In the genomic region with DNA sequence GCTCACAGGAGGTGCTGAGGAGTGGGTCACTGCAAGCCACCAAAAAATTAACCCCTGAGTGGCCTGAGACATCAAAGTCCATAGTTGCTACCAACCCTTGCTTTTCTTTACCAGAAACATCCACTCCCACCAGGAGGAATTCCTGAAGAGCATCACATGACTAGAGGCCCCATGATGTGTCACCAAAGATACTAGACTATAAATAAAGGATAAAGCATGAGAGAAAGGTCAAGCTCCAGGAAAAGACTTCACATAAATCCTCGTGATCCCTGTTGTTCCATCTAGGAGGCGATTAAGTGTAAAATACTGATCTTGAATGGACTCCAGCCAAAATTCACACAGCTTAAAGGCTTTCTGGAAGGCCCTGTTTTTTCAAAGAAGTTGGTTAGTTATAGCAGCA, we compare ENCODE assay signal across 21 mouse cellular contexts.
DNase-seq lines count a peak whose midpoint lies in the region; ATAC-seq and TF ChIP-seq lines count a peak whose summit lies in the region.
"Had no signal": no experiment of that assay in that cellular context is flagged by ENCODE, and none has a peak within 500 bp of the region (broad histone marks: within the 10 kb centered on the region; RNA-seq: fewer than 3 reads in every experiment).

No protein-coding gene starts in this region.

- no peak overlapping the region for H3K4me3 ChIP-seq in heart, postnatal 0 days (ENCODE audit: low read depth, low read length)
- H3K4me3 ChIP-seq in heart, embryonic 11.5 days (ENCODE audit: low read depth, low read length), result no peak overlapping the region
- H3K4me3 ChIP-seq in kidney, embryonic 14.5 days (ENCODE audit: low read length), result no peak overlapping the region
- H3K4me3 ChIP-seq: embryonic facial prominence, embryonic 10.5 days; erythroblast, embryonic 14.5 days; forebrain, embryonic 10.5 days; hindbrain, embryonic 13.5 days had no signal

- H3K4me2 ChIP-seq in heart, postnatal 0 days (ENCODE audit: low read depth, low read length), result no peak overlapping the region
- H3K4me2 ChIP-seq in heart, embryonic 11.5 days, result no peak overlapping the region
- no peak overlapping the region for H3K4me2 ChIP-seq in kidney, embryonic 14.5 days (replicated peaks; ENCODE audit: low read depth, low read length)
- H3K4me2 ChIP-seq: hindbrain, embryonic 13.5 days had no signal

- TF ChIP-seq CTCF in heart, postnatal 0 days (IDR thresholded peaks at IDR 0.05; ENCODE audit: low read depth), result no peak
- no peak for TF ChIP-seq CTCF in Patski (IDR thresholded peaks at IDR 0.05)
- no peak for TF ChIP-seq CTCF in brain, embryonic 14.5 days (IDR thresholded peaks at IDR 0.05; ENCODE audit: borderline replicate concordance, extremely low read depth, insufficient read depth, insufficient read length)

- CTCF ChIA-PET in Patski (lab: Charles Lee), result no interaction called here

- H3K4me1 ChIP-seq in heart, postnatal 0 days (ENCODE audit: control insufficient read depth, insufficient read depth), result peaks cover 11% of the 10 kb centered on the region; the same call in 1 of the 2 replicates
- peaks cover 5% of the 10 kb centered on the region; the same call in 1 of the 2 replicates for H3K4me1 ChIP-seq in heart, embryonic 11.5 days (ENCODE audit: control insufficient read depth, insufficient read depth, low read length)
- H3K4me1 ChIP-seq in kidney, embryonic 14.5 days (ENCODE audit: control insufficient read depth, insufficient read depth, low read length), result no peaks in the 10 kb centered on the region
- H3K4me1 ChIP-seq: embryonic facial prominence, embryonic 10.5 days; hindbrain, embryonic 13.5 days had no signal

- no peak overlapping the region for H3K27ac ChIP-seq in heart, postnatal 0 days (ENCODE audit: low read depth)
- H3K27ac ChIP-seq in heart, embryonic 11.5 days (ENCODE audit: low read depth, low read length), result no peak overlapping the region
- no peak overlapping the region for H3K27ac ChIP-seq in kidney, embryonic 14.5 days (ENCODE audit: low read depth, low read length)
- H3K27ac ChIP-seq: embryonic facial prominence, embryonic 10.5 days; forebrain, embryonic 10.5 days; hindbrain, embryonic 13.5 days; hindbrain, postnatal 0 days had no signal

- in situ Hi-C loops in Patski (cut with MboI; ENCODE audit: low pct_unique_long_range_greater_than_20kb), result no loop called here

- no peaks in the 10 kb centered on the region for H3K9me3 ChIP-seq in heart, postnatal 0 days (replicated peaks; ENCODE audit: control insufficient read depth, low read length)
- no peaks in the 10 kb centered on the region for H3K9me3 ChIP-seq in heart, embryonic 11.5 days (replicated peaks; ENCODE audit: control insufficient read depth, low read length)
- H3K9me3 ChIP-seq in kidney, embryonic 14.5 days (ENCODE audit: control insufficient read depth, low read length), result no peaks in the 10 kb centered on the region
- H3K9me3 ChIP-seq: embryonic facial prominence, embryonic 10.5 days; forebrain, embryonic 10.5 days; G1E; hindbrain, embryonic 13.5 days had no signal

- H3K9ac ChIP-seq in heart, postnatal 0 days (replicated peaks; ENCODE audit: low read depth, low read length), result no peak overlapping the region
- no peak overlapping the region for H3K9ac ChIP-seq in heart, embryonic 11.5 days (ENCODE audit: low read depth, low read length)
- H3K9ac ChIP-seq in kidney, embryonic 14.5 days (ENCODE audit: low read depth, low read length), result no peak overlapping the region
- H3K9ac ChIP-seq: hindbrain, embryonic 13.5 days had no signal

- TF ChIP-seq POLR2A in brain, embryonic 14.5 days (IDR thresholded peaks at IDR 0.05; ENCODE audit: borderline replicate concordance, extremely low read depth, insufficient read depth, insufficient read length, poor library complexity, severe bottlenecking), result no peak

- DNase-seq in heart, postnatal 0 days (ENCODE audit: low spot score), result peak; percentile 45
- DNase-seq in kidney, postnatal 25 days, result no peak
- peak; percentile 53 for DNase-seq in Patski (ENCODE audit: low read depth, low spot score)
- peak; percentile 8 for DNase-seq in brain, embryonic 14.5 days (ENCODE audit: low read depth)
- no peak for DNase-seq in thymus, postnatal 10 days (ENCODE audit: low spot score in 2 of 2)
- DNase-seq: adrenal gland, postnatal 14 days; cerebellum, adult 2 months; cerebellum, postnatal 10 days; gastrocnemius, postnatal 36 days; heart, postnatal 14 days had no signal

- POLR2A ChIA-PET in Patski (lab: Charles Lee), result no interaction called here

- H3K36me3 ChIP-seq in heart, postnatal 0 days (replicated peaks; ENCODE audit: control insufficient read depth, insufficient read depth, low read length), result no peaks in the 10 kb centered on the region
- no peaks in the 10 kb centered on the region for H3K36me3 ChIP-seq in heart, embryonic 11.5 days (ENCODE audit: control insufficient read depth, insufficient read depth, low read length)
- no peaks in the 10 kb centered on the region for H3K36me3 ChIP-seq in kidney, embryonic 14.5 days (ENCODE audit: control insufficient read depth, insufficient read depth, low read length)
- H3K36me3 ChIP-seq: embryonic facial prominence, embryonic 10.5 days; forebrain, embryonic 10.5 days; G1E; hindbrain, embryonic 13.5 days had no signal

- H3K27me3 ChIP-seq in heart, postnatal 0 days (ENCODE audit: control insufficient read depth, insufficient read depth, low read length), result no peaks in the 10 kb centered on the region
- no peaks in the 10 kb centered on the region for H3K27me3 ChIP-seq in heart, embryonic 11.5 days (ENCODE audit: control insufficient read depth, insufficient read depth, low read length)
- H3K27me3 ChIP-seq in kidney, embryonic 14.5 days (ENCODE audit: control insufficient read depth, insufficient read depth, low read length), result no peaks in the 10 kb centered on the region
- H3K27me3 ChIP-seq in Patski, result no peaks in the 10 kb centered on the region
- H3K27me3 ChIP-seq: hindbrain, embryonic 13.5 days had no signal

- TF ChIP-seq EP300 in heart, postnatal 0 days (IDR thresholded peaks at IDR 0.05; ENCODE audit: low read depth), result no peak

- no peak for ATAC-seq in heart, postnatal 0 days (ENCODE audit: insufficient read depth, low read depth)
- ATAC-seq in heart, embryonic 11.5 days (replicated peaks; ENCODE audit: insufficient number of reproducible peaks, low FRiP score, low TSS enrichment), result no peak
- ATAC-seq in kidney, embryonic 14.5 days (ENCODE audit: low FRiP score, low TSS enrichment), result peak; percentile 49; the same call in 1 of the 2 replicates
- ATAC-seq in Patski, result peak; percentile 39
- ATAC-seq in erythroblast, adult 5-6 weeks (replicated peaks; ENCODE audit: low FRiP score, poor library complexity, severe bottlenecking), result no peak
- ATAC-seq: CD4-positive, CD25-positive, alpha-beta regulatory T cell, adult 4 months; forebrain, embryonic 14.5 days; hindbrain, postnatal 0 days had no signal

- WGBS in heart, postnatal 0 days, result 35% methylated on average over 2 of the region's 2 CpGs
- WGBS in heart, embryonic 11.5 days (ENCODE audit: insufficient replicate concordance), result 56% methylated on average over 2 of the region's 2 CpGs
- WGBS in kidney, embryonic 14.5 days, result 20% methylated on average over 2 of the region's 2 CpGs

Comparison
In these comparisons a context has a peak if more than half of its experiments do, and no peak if none do; other contexts are left out.
1. ATAC-seq: peak in kidney, embryonic 14.5 days (single experiment) and Patski (single experiment); none in heart, postnatal 0 days (single experiment), heart, embryonic 11.5 days (single experiment) and erythroblast, adult 5-6 weeks (single experiment).
2. DNase-seq: peak in heart, postnatal 0 days (single experiment), Patski (single experiment) and brain, embryonic 14.5 days (single experiment); none in kidney, postnatal 25 days (0 of 2) and thymus, postnatal 10 days (0 of 2).